Mouse (Mus musculus) testis, adult 2 months (tissue): ENCODE results near the gene Dctn2. TPM values are rescaled to one million over a fixed set of nuclear protein-coding genes. Genes with fewer than 3 reads are reported as not detected.

ENCODE experiments used
- H3K27ac ChIP-seq: fragments of 200-500 bp; 2 replicates; pipeline ENCODE4 v1.5.1; 2012; ENCODE audit warnings: low read depth, low read length; ENCODE audit not compliant: control insufficient read depth, insufficient read depth
- H3K27me3 ChIP-seq: fragments of 200-500 bp; 2 replicates; pipeline ENCODE4 v1.6.1; 2012; ENCODE audit warnings: mild to moderate bottlenecking, low read length, moderate library complexity; ENCODE audit not compliant: control insufficient read depth, insufficient read depth
- H3K36me3 ChIP-seq: fragments of 200-500 bp; 2 replicates; pipeline ENCODE4 v1.6.1; 2012; ENCODE audit warnings: mild to moderate bottlenecking, low read length; ENCODE audit not compliant: control insufficient read depth, insufficient read depth
- H3K4me1 ChIP-seq: fragments of 200-500 bp; 2 replicates; pipeline ENCODE4 v1.6.1; 2012; ENCODE audit warnings: low read length; ENCODE audit not compliant: control insufficient read depth, insufficient read depth
- H3K4me3 ChIP-seq: fragments of 200-500 bp; 2 replicates; pipeline ENCODE4 v1.5.1; 2012; ENCODE audit warnings: low read depth, mild to moderate bottlenecking, low read length, moderate library complexity, mixed read lengths; ENCODE audit not compliant: control insufficient read depth
- CTCF ChIP-seq: fragments of 200-500 bp; IDR thresholded peaks from 2 replicates; pipeline ENCODE4 v1.5.1; 2012; ENCODE audit warnings: low read depth, mild to moderate bottlenecking, inconsistent platforms, low read length, moderate library complexity; ENCODE audit not compliant: control insufficient read depth, insufficient read depth, insufficient replicate concordance
- POLR2A ChIP-seq: fragments of 200-500 bp; IDR thresholded peaks from 2 replicates; pipeline ENCODE4 v1.6.1; 2012; ENCODE audit warnings: low read depth, mild to moderate bottlenecking, inconsistent platforms, low read length, moderate library complexity; ENCODE audit not compliant: control insufficient read depth
- polyA plus RNA-seq: library from polyadenylated mRNA; depleted of rRNA; stranded (reverse); fragments of >200 nt; gene quantifications from 2 replicates; pipeline ENCODE4 v1.2.3, GENCODE M21; 2012; rRNA removed

The Dctn2 gene
- polyA plus RNA-seq, 1 experiment: 391 TPM

- Histone ChIP-seq H3K27ac (no peak overlapping the region), H3K4me3 (peak overlapping the region; percentile 55), H3K4me1 (peaks cover 30% of the 10 kb centered on the region), H3K27me3 (peaks cover 7% of the 10 kb centered on the region), H3K36me3 (no peaks in the 10 kb centered on the region)
- TF ChIP-seq CTCF: no peak
These were observed 60.7 kb downstream of the Dctn2 start for GRCm38 (mm10) chr10:127326828-127327227.

- Histone ChIP-seq H3K27me3 (peaks cover 7% of the 10 kb centered on the region), H3K4me1 (peaks cover 30% of the 10 kb centered on the region), H3K4me3 (no peak overlapping the region), H3K27ac (no peak overlapping the region), H3K36me3 (no peaks in the 10 kb centered on the region)
- TF ChIP-seq POLR2A: no peak
- no peak for TF ChIP-seq CTCF
These were observed 61.4 kb downstream of the Dctn2 start for GRCm38 (mm10) chr10:127327461-127328145.

- TF ChIP-seq CTCF (no peak), POLR2A (no peak)
- peaks cover 7% of the 10 kb centered on the region for H3K27me3 ChIP-seq
These were observed 64.0 kb downstream of the Dctn2 start for GRCm38 (mm10) chr10:127330212-127330611.

More at GRCm38 (mm10) chr10:127330212-127330611, 64.0 kb downstream of the Dctn2 start:
- Histone ChIP-seq H3K4me3 (no peak overlapping the region), H3K4me1 (peaks cover 17% of the 10 kb centered on the region), H3K27ac (no peak overlapping the region), H3K36me3 (no peaks in the 10 kb centered on the region)

Other genes with a start within 250 kb of the Dctn2 start
- gene Tsfm, start 235.5 kb upstream of the Dctn2 start, polyA plus RNA-seq: 12.2 and 14.3 TPM in 2 replicates
- 9.4 and 10.0 TPM in 2 replicates for gene Mettl1, start 225.0 kb upstream of the Dctn2 start, polyA plus RNA-seq
- gene Eef1akmt3, start 224.9 kb upstream of the Dctn2 start, polyA plus RNA-seq: 0.05 and 0.08 TPM in 2 replicates
- 0.25 and 0.46 TPM in 2 replicates for gene Cyp27b1, start 218.1 kb upstream of the Dctn2 start, polyA plus RNA-seq
- 2.1 TPM in 2 replicates for gene March9, start 206.2 kb upstream of the Dctn2 start, polyA plus RNA-seq
- 68.4 and 70.9 TPM in 2 replicates for gene Cdk4, start 202.8 kb upstream of the Dctn2 start, polyA plus RNA-seq
- 12.7 and 16.3 TPM in 2 replicates for gene Tspan31, start 196.1 kb upstream of the Dctn2 start, polyA plus RNA-seq
- gene Agap2, start 191.1 kb upstream of the Dctn2 start, polyA plus RNA-seq: 0.53 and 0.73 TPM in 2 replicates
- 32.2 and 33.9 TPM in 2 replicates for gene Os9, start 145.2 kb upstream of the Dctn2 start, polyA plus RNA-seq
- gene B4galnt1, start 101.1 kb upstream of the Dctn2 start, polyA plus RNA-seq: 21.7 and 27.0 TPM in 2 replicates
- 11.5 and 11.9 TPM in 2 replicates for gene Slc26a10, start 85.7 kb upstream of the Dctn2 start, polyA plus RNA-seq
- gene Arhgef25, start 76.3 kb upstream of the Dctn2 start, polyA plus RNA-seq: 18.6 and 19.8 TPM in 2 replicates
- gene Dtx3, start 70.6 kb upstream of the Dctn2 start, polyA plus RNA-seq: 126 and 129 TPM in 2 replicates
- 14.0 and 16.2 TPM in 2 replicates for gene Pip4k2c, start 54.8 kb upstream of the Dctn2 start, polyA plus RNA-seq
- gene Kif5a, start 3.0 kb upstream of the Dctn2 start, polyA plus RNA-seq: 3.3 and 3.9 TPM in 2 replicates
- 61.3 and 74.1 TPM in 2 replicates for gene Mbd6, start 22.6 kb downstream of the Dctn2 start, polyA plus RNA-seq
- gene Mars, start 45.4 kb downstream of the Dctn2 start, polyA plus RNA-seq: 32.4 and 36.7 TPM in 2 replicates
- 0.32 and 0.34 TPM in 2 replicates for gene Arhgap9, start 55.6 kb downstream of the Dctn2 start, polyA plus RNA-seq
- 2.7 and 2.9 TPM in 2 replicates for gene Gli1, start 75.6 kb downstream of the Dctn2 start, polyA plus RNA-seq
- not detected in 2 replicates for gene Inhbe, start 88.0 kb downstream of the Dctn2 start, polyA plus RNA-seq
- gene Inhbc, start 104.1 kb downstream of the Dctn2 start, polyA plus RNA-seq: 0.05 and 0.08 TPM in 2 replicates
- 43.6 and 56.0 TPM in 2 replicates for gene R3hdm2, start 114.0 kb downstream of the Dctn2 start, polyA plus RNA-seq
- 0.97 and 1.0 TPM in 2 replicates for gene Stac3, start 235.3 kb downstream of the Dctn2 start, polyA plus RNA-seq
- 65.0 and 74.9 TPM in 2 replicates for gene Ndufa4l2, start 248.6 kb downstream of the Dctn2 start, polyA plus RNA-seq